Mouse (Mus musculus) kidney, adult 9 months (tissue): ENCODE measurements around the gene Tiam2.

ENCODE experiments used
- DNase-seq: peaks from one replicate; pipeline ENCODE4 v3.0.0; 2022

Tiam2 gene

GRCm38 (mm10) chr17:3500076-3500475 is 173.7 kb downstream of the Tiam2 start:
- no peak for DNase-seq

- DNase-seq, result no peak
Observed at GRCm38 (mm10) chr17:3500936-3501335, 174.6 kb downstream of the Tiam2 start.

GRCm38 (mm10) chr17:3505711-3506110 is 179.3 kb downstream of the Tiam2 start:
- no peak for DNase-seq

- no peak for DNase-seq
Observed at GRCm38 (mm10) chr17:3506508-3506907, 180.1 kb downstream of the Tiam2 start.

GRCm38 (mm10) chr17:3509841-3510240 is 183.5 kb downstream of the Tiam2 start:
- DNase-seq, result peak; percentile 77

- DNase-seq, result no peak
Observed at GRCm38 (mm10) chr17:3514316-3514715, 187.9 kb downstream of the Tiam2 start.

- no peak for DNase-seq
Observed at GRCm38 (mm10) chr17:3515851-3516250, 189.5 kb downstream of the Tiam2 start.

GRCm38 (mm10) chr17:3516406-3516805 is 190.0 kb downstream of the Tiam2 start:
- no peak for DNase-seq

- no peak for DNase-seq
Observed at GRCm38 (mm10) chr17:3520344-3520743, 194.0 kb downstream of the Tiam2 start.

- no peak for DNase-seq
Observed at GRCm38 (mm10) chr17:3527841-3528471, 201.6 kb downstream of the Tiam2 start.

- no peak for DNase-seq
Observed at GRCm38 (mm10) chr17:3529523-3529922, 203.2 kb downstream of the Tiam2 start.

- DNase-seq, result no peak
Observed at GRCm38 (mm10) chr17:3530549-3530948, 204.2 kb downstream of the Tiam2 start.

GRCm38 (mm10) chr17:3531641-3532040 is 205.3 kb downstream of the Tiam2 start:
- DNase-seq, result no peak

- DNase-seq, result no peak
Observed at GRCm38 (mm10) chr17:3532254-3532653, 205.9 kb downstream of the Tiam2 start, which contains the start of gene Cldn20. Gene Cldn20 (plus strand): TSS chr17:3532554.

GRCm38 (mm10) chr17:3533425-3533824 is 207.1 kb downstream of the Tiam2 start:
- DNase-seq, result no peak

GRCm38 (mm10) chr17:3540304-3540703 is 213.9 kb downstream of the Tiam2 start:
- no peak for DNase-seq

- no peak for DNase-seq
Observed at GRCm38 (mm10) chr17:3541033-3541432, 214.7 kb downstream of the Tiam2 start.

- DNase-seq, result no peak
Observed at GRCm38 (mm10) chr17:3547725-3548124, 221.4 kb downstream of the Tiam2 start.

- no peak for DNase-seq
Observed at GRCm38 (mm10) chr17:3556251-3556650, 229.9 kb downstream of the Tiam2 start.

GRCm38 (mm10) chr17:3557331-3558311 is 231.2 kb downstream of the Tiam2 start, which contains the start of gene Tfb1m:
Gene Tfb1m (minus strand): TSS chr17:3557781.
- DNase-seq, result peak; percentile 99

- DNase-seq, result no peak
Observed at GRCm38 (mm10) chr17:3558356-3558870, 232.0 kb downstream of the Tiam2 start.

GRCm38 (mm10) chr17:3560534-3560933 is 234.2 kb downstream of the Tiam2 start:
- DNase-seq, result peak; percentile 33

GRCm38 (mm10) chr17:3562405-3562804 is 236.0 kb downstream of the Tiam2 start:
- DNase-seq, result no peak

GRCm38 (mm10) chr17:3570876-3571275 is 244.5 kb downstream of the Tiam2 start:
- peak; percentile 67 for DNase-seq
